Mouse (Mus musculus) brain, embryonic 14.5 days (tissue): Measurements from ENCODE around the gene Ift46. TPM values are rescaled to one million over a fixed set of nuclear protein-coding genes. Genes with fewer than 3 reads are reported as not detected.

Source experiments
- DNase-seq: peaks from one replicate; pipeline ENCODE4 v3.0.0-alpha.2; 2011; ENCODE audit warnings: low read depth
- CTCF ChIP-seq: fragments of 200-500 bp; IDR thresholded peaks from 2 replicates; pipeline ENCODE4 v1.5.1; 2012; ENCODE audit warnings: inconsistent platforms, mild to moderate bottlenecking, moderate library complexity, borderline replicate concordance; ENCODE audit not compliant: insufficient read depth, insufficient read length; ENCODE audit errors: extremely low read depth
- POLR2A ChIP-seq: fragments of 200-500 bp; IDR thresholded peaks from 2 replicates; pipeline ENCODE4 v1.6.1; 2012; ENCODE audit warnings: mild to moderate bottlenecking, inconsistent platforms, borderline replicate concordance; ENCODE audit not compliant: poor library complexity, insufficient read depth, insufficient read length, severe bottlenecking; ENCODE audit errors: extremely low read depth
- polyA plus RNA-seq: library from polyadenylated mRNA; depleted of rRNA; stranded (reverse); fragments of >200 nt; gene quantifications from 2 replicates; pipeline ENCODE4 v1.2.3, GENCODE M21; 2012

The Ift46 gene
- polyA plus RNA-seq, 1 experiment: 147 TPM

- no peak for TF ChIP-seq POLR2A
- TF ChIP-seq CTCF: no peak
- DNase-seq: peak; percentile 82
Observed at GRCm38 (mm10) chr9:44724223-44724622, 43.5 kb upstream of the Ift46 start.

DNA sequence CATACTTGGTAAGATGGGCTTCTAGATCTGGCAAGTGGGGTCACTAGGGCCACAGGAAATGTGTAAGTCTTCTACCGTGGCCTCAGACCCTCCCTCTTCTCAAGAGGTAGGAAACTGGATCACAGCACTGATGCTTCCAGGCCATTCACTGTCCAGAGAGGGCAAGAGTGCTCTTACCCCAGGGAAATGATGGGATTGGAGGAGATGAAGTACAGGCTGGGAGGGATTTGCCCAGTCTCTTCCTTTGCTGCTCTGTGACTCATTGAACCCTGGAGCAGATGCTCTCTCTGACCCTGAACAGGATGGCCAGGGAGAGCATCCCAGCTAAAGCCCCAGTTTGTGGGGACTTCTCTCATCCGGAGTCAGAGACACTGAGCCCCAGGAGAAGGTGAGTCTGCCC is 43.0 kb upstream of the Ift46 start:
- TF ChIP-seq CTCF: no peak
- TF ChIP-seq POLR2A: no peak
- no peak for DNase-seq

DNA sequence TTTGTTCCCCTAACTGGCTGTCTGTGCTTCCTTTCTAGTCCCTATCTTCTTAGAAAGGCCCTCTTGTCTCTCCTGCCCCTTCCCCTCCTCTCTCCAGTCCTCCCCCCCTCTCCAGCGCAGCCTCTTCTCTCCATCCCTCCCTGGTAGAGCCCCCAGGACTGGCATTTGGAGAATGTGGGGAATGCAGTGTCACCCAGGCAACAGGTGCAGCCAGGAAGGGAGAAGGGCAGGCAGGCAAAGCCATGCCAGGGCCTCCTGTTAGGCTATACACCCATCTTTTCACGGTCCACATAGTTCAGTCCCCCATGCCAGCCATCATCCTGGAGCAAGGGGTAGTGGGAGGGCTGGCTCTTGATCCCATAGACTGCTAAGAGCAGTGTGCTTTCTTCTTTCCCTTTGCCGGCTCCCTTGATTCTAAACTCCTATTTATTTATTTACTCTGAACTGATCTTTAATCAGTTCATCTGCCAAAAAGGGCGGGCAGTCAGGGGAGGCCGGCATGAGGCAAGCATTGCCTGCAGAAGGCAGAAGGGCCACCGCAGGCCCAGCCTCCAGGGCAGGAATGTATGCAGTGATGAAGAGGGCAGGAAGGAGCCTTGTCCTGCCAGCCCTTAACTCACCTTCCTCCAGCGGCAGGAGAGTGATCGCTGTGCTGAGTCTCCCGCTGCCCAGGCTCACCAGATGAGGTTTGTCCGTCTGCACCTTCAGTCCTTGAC is 41.1 kb upstream of the Ift46 start:
- TF ChIP-seq POLR2A: no peak
- TF ChIP-seq CTCF: no peak
- peak; percentile 68 for DNase-seq

DNA sequence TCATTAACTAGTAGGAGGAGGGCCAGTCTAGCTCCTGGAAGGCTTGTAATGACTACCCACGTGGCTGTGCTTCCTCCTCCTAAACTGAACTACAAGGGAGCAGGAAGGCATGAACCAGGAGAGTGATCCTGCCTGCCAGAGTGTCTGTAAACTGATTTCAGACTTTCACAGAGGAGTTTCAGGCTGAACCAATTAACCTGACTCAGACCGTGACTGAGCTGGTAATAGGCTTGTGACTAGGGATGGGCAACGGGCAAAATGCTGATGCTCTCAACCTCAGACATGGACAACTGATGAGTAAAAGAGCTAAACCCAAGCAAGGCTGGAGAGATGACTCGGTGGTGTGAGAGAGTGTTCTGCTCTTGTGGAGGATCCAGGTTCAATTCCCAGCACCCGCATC is 40.3 kb upstream of the Ift46 start:
- no peak for TF ChIP-seq CTCF
- DNase-seq: no peak

DNA sequence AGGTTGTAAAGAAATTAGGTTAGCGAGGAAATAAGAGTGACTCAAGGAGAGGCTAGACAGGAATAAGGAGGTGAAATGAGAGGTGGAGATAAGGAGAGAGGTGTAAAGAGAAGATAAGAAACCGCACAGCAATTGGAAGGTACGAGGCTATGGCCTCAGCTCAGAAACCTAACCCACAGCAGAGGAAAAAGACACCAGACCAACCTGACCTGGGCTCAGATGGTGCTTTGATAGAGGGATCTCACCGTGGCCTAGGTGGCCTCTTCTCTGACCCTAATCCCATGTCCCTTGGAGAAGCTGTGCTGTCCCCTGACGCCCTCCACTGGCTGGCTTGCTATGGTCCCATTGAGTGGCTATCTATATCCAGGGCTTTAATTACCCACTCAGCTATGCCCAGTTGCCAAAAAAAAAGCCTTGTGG is 35.6 kb upstream of the Ift46 start:
- DNase-seq: no peak
- TF ChIP-seq POLR2A: no peak
- TF ChIP-seq CTCF: no peak

- TF ChIP-seq POLR2A (no peak), CTCF (no peak)
- DNase-seq: no peak
Observed at GRCm38 (mm10) chr9:44732921-44733530, 34.7 kb upstream of the Ift46 start.

DNA sequence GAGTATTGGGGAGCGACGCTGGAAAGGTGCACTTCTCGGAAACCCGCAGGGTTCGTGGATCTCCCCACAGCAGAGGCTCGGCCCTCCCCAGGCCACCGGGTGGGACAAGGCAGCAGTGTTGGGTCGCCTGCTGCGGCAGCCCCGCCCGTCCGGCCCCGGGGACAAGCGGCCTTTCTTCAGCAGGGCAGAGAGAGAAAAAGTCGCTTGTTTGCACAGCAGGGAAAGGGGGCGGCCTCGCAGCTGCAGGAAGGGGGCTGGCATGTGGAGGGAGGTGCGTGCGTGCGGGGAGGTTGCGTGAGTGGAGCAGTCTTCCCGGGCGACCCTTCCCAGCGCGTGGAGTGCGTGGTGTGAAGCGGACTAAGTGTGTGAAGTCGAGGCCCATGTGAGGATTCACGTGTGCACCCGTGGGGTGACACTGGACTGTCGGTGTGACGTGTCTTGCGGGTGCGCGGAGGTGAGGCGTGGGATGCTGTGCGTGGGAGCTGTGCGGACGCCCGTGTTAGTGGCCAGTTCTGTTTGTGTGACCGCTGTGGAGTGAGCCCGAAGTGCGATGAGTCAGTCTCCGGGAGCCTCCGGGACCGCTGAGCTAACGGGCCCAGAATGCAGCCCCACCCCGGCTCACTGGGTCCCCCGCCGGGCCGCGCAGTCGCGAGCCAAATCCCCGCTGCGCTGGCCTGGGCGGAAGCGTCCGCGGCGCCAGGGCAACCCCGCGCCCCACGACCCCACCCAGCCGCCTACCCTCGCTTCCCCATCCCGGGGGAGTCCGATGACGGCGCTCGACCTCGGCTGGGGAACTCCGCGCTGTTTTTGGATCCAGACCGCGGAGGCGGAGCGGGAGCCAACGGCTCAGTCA is 33.8 kb upstream of the Ift46 start:
- DNase-seq: peak; percentile 55
- TF ChIP-seq POLR2A (no peak), CTCF (no peak)

DNA sequence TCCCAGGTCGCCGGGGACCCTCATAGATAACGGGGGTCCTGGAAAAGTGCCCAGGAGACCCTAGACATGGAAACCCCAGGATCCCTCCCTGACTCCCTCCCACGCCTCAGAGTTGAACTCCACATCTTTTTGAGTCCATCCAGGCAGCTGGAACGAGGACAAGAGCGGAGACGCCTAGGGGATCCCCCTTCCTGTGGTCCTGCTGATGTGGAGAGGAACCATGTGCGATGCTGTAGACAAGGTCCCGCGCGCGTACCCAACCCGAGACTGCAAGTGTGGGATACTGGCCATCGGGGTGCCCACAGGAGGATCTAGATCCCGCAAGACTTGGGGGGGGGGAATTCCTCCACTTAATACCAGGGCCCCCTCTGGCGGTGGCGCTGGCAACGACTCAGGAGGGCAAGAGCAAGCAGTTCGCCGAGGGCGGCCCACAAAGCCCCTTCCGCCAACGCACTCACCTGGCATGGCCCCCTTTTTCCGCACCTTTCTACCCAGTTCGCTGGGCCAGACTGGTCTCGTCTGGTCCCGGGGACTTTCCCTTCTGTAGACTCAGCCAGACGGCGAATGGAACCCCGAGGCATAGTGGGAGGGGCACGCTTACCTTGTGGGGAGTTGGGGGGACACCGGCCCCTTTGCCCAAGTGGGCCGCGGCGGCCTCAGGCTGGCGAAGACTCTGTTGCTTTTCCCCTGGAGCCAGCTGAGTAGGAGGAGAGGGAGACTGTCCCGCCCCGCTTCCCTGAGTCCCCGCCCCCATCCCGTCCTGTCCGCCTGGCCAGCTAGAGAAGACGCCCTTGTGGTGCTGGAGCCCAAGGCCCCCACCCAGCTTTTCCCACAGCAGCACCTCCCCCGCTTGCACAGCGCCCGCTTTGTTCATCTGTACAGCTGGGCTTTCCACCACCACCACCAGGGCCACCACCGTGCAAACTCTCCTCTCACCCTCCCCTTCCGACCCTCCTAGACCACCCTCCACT is 32.9 kb upstream of the Ift46 start, which contains the start of gene Phldb1:
TSS of gene Phldb1 (minus strand) at position 675 of the 971 bp plus-strand sequence.
- TF ChIP-seq POLR2A (no peak), CTCF (peak; percentile 46; the same call in 1 of the 2 replicates)
- DNase-seq: peak; percentile 75

DNA sequence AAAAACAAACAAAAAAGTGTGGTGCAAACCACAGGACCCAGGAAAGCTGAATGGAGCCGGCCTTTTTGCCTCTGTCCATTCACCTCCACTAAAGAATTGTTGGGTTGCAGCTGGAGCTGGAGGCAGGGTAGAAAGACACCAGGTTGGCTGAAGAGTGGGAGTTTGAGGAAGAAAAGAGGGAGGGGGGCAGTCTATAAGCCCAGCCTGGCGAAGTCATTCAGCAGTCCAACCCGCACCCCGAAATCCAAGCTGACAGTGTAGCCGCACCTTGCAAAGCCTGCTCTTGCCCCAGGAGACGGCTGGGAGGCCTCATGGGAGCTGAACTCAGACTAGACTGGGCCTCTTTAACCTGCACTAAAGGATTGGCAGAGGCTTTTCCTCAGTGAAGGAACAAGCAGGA is 31.8 kb upstream of the Ift46 start:
- DNase-seq: no peak
- no peak for TF ChIP-seq CTCF
- TF ChIP-seq POLR2A: no peak

- no peak for TF ChIP-seq CTCF
Observed at GRCm38 (mm10) chr9:44736301-44736700, 31.4 kb upstream of the Ift46 start.

DNA sequence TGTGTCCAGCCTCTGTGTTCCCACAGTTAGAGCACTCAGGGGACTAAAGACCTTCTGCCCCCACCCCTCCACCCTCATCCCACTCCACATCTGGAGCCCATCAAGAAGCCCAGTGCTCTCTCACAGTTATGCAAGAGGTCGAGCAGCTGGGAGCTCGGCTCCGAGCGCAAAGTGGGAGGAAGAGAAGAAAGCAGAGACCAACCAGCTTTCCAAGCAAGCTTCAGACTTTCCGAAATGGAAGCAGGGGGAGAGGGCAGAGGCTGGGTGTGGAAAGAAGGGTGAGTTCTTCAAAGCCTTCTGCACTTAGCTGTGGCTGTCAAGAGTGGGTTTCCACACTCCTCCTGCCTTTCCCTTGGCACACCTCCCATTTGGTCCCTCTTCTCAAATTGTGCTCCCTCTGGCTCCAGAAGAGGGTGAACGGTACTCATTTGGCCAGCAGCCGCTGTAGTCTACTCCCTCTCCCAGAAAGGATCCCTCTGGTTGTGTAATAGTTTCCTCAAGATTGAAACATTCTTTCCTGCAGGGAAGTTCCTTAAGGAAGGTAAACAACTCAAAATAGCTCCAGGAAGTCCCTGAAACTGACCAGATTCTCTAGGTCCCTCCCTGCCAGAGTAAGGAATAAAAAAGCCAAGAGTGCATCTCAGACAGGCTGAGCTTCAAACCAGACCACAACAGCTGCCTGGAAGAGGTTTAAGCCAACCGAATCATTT is 30.3 kb upstream of the Ift46 start:
- DNase-seq: no peak
- TF ChIP-seq CTCF: no peak
- TF ChIP-seq POLR2A: no peak

More at GRCm38 (mm10) chr9:44736301-44736700, 31.4 kb upstream of the Ift46 start:
- DNase-seq: no peak
